Mouse (Mus musculus): ENCODE measurements around the gene Trpm8. TPM values are rescaled to one million over a fixed set of nuclear protein-coding genes. Genes with fewer than 3 reads are reported as not detected.

Gene Trpm8
- polyA plus RNA-seq, 1 experiment = not detected

GRCm38 (mm10) chr1:88355681-88356080 lies 78.2 kb downstream of the Trpm8 start:
- H3K27ac ChIP-seq (ENCODE audit: insufficient read depth, low read depth, low read length) = no peak overlapping the region
- no peaks in the 10 kb centered on the region for H3K36me3 ChIP-seq (ENCODE audit: control insufficient read depth, insufficient read depth, low read length)
- TF ChIP-seq POLR2A (IDR thresholded peaks at IDR 0.05; ENCODE audit: low read depth, low read length) (no peak), CTCF (IDR thresholded peaks at IDR 0.05; ENCODE audit: extremely low read depth, insufficient read length, insufficient replicate concordance, low read depth, low read length) (no peak)
- H3K4me3 ChIP-seq (ENCODE audit: low read depth, low read length) = no peak overlapping the region
- no peaks in the 10 kb centered on the region for H3K4me1 ChIP-seq (ENCODE audit: control insufficient read depth, insufficient read depth, insufficient read length, low read length)
- H3K27me3 ChIP-seq (ENCODE audit: control insufficient read depth, insufficient read depth, low read length) = no peaks in the 10 kb centered on the region
- WGBS = 91% methylated on average over 3 of the region's 3 CpGs

DNA sequence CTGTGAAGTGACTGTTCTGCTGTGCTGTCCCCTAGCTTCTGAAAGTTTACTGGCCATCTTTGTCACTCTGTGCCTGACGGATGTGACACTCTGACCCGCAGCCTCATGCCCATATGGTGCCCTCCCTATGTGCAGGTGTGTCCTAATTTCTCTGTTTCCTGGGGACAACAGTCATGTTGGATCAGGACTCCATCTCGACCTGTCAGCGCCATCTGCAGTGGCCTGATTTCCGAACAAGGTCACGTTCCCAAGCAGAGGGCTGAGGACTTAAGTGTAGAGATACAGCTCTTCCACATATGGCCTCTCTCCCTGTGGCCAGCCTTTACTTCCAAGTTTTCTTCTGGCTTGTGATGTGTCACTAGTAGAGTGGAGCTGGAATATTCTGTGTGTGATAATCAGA lies 79.2 kb downstream of the Trpm8 start:
- Histone ChIP-seq H3K36me3 (ENCODE audit: control insufficient read depth, insufficient read depth, low read length) (no peaks in the 10 kb centered on the region), H3K27me3 (ENCODE audit: control insufficient read depth, insufficient read depth, low read length) (no peaks in the 10 kb centered on the region), H3K4me3 (ENCODE audit: low read depth, low read length) (no peak overlapping the region), H3K27ac (ENCODE audit: insufficient read depth, low read depth, low read length) (no peak overlapping the region), H3K4me1 (ENCODE audit: control insufficient read depth, insufficient read depth, insufficient read length, low read length) (no peaks in the 10 kb centered on the region)
- TF ChIP-seq POLR2A (IDR thresholded peaks at IDR 0.05; ENCODE audit: low read depth, low read length) (no peak), CTCF (IDR thresholded peaks at IDR 0.05; ENCODE audit: extremely low read depth, insufficient read length, insufficient replicate concordance, low read depth, low read length) (no peak)
- 88% methylated on average over 6 of the region's 6 CpGs for WGBS

DNA sequence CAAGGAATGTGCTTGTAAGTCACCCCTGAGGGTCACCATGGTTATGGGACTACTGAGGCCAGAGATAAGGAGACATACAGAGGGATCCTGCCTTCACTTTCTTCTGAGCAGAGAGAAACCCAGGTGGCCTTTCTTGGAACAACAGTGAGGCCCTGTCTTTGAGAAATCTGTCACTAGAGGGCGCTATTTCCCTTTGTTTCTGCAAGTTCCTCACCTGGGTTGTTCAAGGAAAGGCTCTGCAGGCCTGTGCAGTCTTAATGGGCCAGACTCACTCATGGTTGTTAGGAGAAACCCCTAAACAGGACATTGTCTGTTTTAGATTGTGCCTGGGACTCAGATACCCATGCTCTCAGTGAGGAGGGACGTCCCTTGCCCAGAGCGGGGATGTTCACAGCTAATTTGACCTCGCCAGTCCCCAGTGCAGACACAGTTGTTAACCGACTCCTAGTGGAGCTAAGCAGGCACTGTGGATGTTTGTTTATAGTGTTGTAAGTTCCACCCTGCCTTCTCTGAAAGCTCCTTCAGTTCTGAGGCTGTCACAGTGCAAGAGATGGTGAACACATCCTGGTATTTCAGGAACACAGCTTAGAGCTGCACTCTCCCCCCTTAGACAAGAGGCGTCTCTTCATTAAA lies 80.1 kb downstream of the Trpm8 start:
- no peak overlapping the region for H3K27ac ChIP-seq (ENCODE audit: insufficient read depth, low read depth, low read length)
- no peaks in the 10 kb centered on the region for H3K4me1 ChIP-seq (ENCODE audit: control insufficient read depth, insufficient read depth, insufficient read length, low read length)
- no peaks in the 10 kb centered on the region for H3K36me3 ChIP-seq (ENCODE audit: control insufficient read depth, insufficient read depth, low read length)
- WGBS = 76% methylated on average over 6 of the region's 6 CpGs
- TF ChIP-seq CTCF (IDR thresholded peaks at IDR 0.05; ENCODE audit: extremely low read depth, insufficient read length, insufficient replicate concordance, low read depth, low read length) (peak; percentile 53; the same call in 1 of the 2 replicates), POLR2A (IDR thresholded peaks at IDR 0.05; ENCODE audit: low read depth, low read length) (no peak)
- H3K4me3 ChIP-seq (ENCODE audit: low read depth, low read length) = no peak overlapping the region
- H3K27me3 ChIP-seq (ENCODE audit: control insufficient read depth, insufficient read depth, low read length) = no peaks in the 10 kb centered on the region

DNA sequence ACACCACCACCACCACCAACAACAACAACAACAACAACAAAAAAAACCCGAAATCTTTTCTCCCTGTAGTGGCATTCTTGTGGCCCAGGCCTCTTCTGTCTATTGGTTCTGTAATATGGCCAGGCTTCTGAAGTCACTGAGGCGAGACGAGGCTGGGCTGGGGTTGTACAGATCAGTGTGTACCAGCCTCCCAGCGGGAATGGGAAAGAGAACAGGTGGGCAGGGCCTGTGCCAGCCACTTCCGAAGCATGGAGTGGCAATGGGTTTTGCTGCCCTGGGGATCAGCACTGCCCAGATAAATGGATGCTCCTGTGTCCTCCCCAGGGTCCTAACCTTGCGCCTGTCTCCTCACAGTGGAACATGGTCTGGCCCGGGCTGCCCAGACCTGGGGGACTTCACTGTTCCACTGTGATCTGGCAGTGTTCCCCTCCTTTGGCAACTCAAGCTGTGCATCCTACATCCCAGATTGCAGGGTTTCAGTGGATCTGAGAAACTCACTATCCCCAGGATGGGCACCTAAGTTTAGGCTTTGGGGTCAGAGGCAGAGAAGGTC lies 80.7 kb downstream of the Trpm8 start:
- WGBS = 87% methylated on average over 7 of the region's 7 CpGs
- TF ChIP-seq POLR2A (IDR thresholded peaks at IDR 0.05; ENCODE audit: low read depth, low read length) (no peak), CTCF (IDR thresholded peaks at IDR 0.05; ENCODE audit: extremely low read depth, insufficient read length, insufficient replicate concordance, low read depth, low read length) (no peak)
- H3K36me3 ChIP-seq (ENCODE audit: control insufficient read depth, insufficient read depth, low read length) = no peaks in the 10 kb centered on the region
- H3K4me1 ChIP-seq (ENCODE audit: control insufficient read depth, insufficient read depth, insufficient read length, low read length) = no peaks in the 10 kb centered on the region
- H3K27ac ChIP-seq (ENCODE audit: insufficient read depth, low read depth, low read length) = no peak overlapping the region
- no peak overlapping the region for H3K4me3 ChIP-seq (ENCODE audit: low read depth, low read length)
- no peaks in the 10 kb centered on the region for H3K27me3 ChIP-seq (ENCODE audit: control insufficient read depth, insufficient read depth, low read length)

GRCm38 (mm10) chr1:88361085-88361484 lies 83.6 kb downstream of the Trpm8 start:
- Histone ChIP-seq H3K4me3 (ENCODE audit: low read depth, low read length) (no peak overlapping the region), H3K4me1 (ENCODE audit: control insufficient read depth, insufficient read depth, insufficient read length, low read length) (no peaks in the 10 kb centered on the region), H3K27me3 (ENCODE audit: control insufficient read depth, insufficient read depth, low read length) (no peaks in the 10 kb centered on the region), H3K27ac (ENCODE audit: insufficient read depth, low read depth, low read length) (no peak overlapping the region), H3K36me3 (ENCODE audit: control insufficient read depth, insufficient read depth, low read length) (no peaks in the 10 kb centered on the region)
- 89% methylated on average over 4 of the region's 4 CpGs for WGBS
- no peak for TF ChIP-seq CTCF (IDR thresholded peaks at IDR 0.05; ENCODE audit: extremely low read depth, insufficient read length, insufficient replicate concordance, low read depth, low read length)
- no peak for TF ChIP-seq POLR2A (IDR thresholded peaks at IDR 0.05; ENCODE audit: low read depth, low read length)

DNA sequence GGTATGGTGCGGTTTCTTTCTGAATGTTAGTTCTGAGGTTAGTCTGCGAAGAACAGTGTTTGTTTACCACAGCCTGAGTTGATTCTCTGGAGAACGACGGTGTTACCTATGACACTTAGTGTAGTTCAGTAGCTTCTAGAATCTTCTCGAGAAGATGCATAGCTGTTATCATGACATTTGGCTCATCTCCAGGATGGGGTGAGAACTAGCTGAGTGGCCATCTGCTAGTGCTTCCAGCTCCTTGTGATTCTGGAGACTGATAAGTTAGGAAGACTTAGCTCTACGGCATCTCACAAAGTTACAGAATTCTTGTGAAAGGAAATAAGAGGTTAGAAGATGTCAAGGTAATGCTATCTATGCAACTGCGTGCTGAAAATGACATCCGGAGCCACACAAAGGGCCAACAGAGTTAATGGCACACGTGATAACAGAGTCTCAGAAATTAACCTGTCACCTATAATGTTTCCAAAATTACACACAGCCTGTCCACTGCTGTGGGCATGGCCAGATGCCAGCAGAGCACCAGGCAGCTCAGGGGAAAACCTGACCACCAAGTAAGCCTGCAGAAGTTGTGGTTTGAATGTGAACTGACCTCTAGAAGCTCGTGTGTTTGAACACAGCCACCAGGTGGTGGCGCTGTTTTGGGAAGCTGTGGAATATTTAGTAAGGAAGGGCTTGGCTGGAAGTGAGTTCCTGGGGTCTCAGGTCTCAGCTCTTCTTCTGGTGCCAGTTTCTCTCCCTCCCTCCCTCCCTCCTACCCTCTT lies 89.6 kb downstream of the Trpm8 start:
- no peaks in the 10 kb centered on the region for H3K36me3 ChIP-seq (ENCODE audit: control insufficient read depth, insufficient read depth, low read length)
- WGBS = 67% methylated on average over 11 of the region's 11 CpGs

GRCm38 (mm10) chr1:88378446-88378845 lies 101.0 kb downstream of the Trpm8 start:
- H3K27me3 ChIP-seq (ENCODE audit: control insufficient read depth, insufficient read depth, low read length) = no peaks in the 10 kb centered on the region
- no peak for TF ChIP-seq POLR2A (IDR thresholded peaks at IDR 0.05; ENCODE audit: low read depth, low read length)
- TF ChIP-seq CTCF (IDR thresholded peaks at IDR 0.05; ENCODE audit: extremely low read depth, insufficient read length, insufficient replicate concordance, low read depth, low read length) = no peak
- WGBS = 83% methylated on average over 1 of the region's 1 CpGs
- no peak overlapping the region for H3K27ac ChIP-seq (ENCODE audit: insufficient read depth, low read depth, low read length)
- H3K36me3 ChIP-seq (ENCODE audit: control insufficient read depth, insufficient read depth, low read length) = no peaks in the 10 kb centered on the region
- H3K4me3 ChIP-seq (ENCODE audit: low read depth, low read length) = no peak overlapping the region
- no peaks in the 10 kb centered on the region for H3K4me1 ChIP-seq (ENCODE audit: control insufficient read depth, insufficient read depth, insufficient read length, low read length)

More for the DNA sequence above, 89.6 kb downstream of the Trpm8 start:
- Histone ChIP-seq H3K27me3 (ENCODE audit: control insufficient read depth, insufficient read depth, low read length) (no peaks in the 10 kb centered on the region), H3K27ac (ENCODE audit: insufficient read depth, low read depth, low read length) (no peak overlapping the region), H3K4me3 (ENCODE audit: low read depth, low read length) (no peak overlapping the region), H3K4me1 (ENCODE audit: control insufficient read depth, insufficient read depth, insufficient read length, low read length) (no peaks in the 10 kb centered on the region)
- TF ChIP-seq POLR2A (IDR thresholded peaks at IDR 0.05; ENCODE audit: low read depth, low read length) (no peak), CTCF (IDR thresholded peaks at IDR 0.05; ENCODE audit: extremely low read depth, insufficient read length, insufficient replicate concordance, low read depth, low read length) (no peak)
